In genomic region chr4:56636265-56636664, GRCm38 (mm10) we compare ENCODE assay signal across 20 mouse cellular contexts.
DNase-seq lines count a peak whose midpoint lies in the region; ATAC-seq lines count a peak whose summit lies in the region.
"Had no signal": no experiment of that assay in that cellular context is flagged by ENCODE, and none has a peak within 500 bp of the region (broad histone marks: within the 10 kb centered on the region; RNA-seq: fewer than 3 reads in every experiment).

No protein-coding gene starts in this region.

- WGBS in kidney, embryonic 15.5 days, result 65% methylated on average over 1 of the region's 1 CpGs

- H3K9ac ChIP-seq in kidney, embryonic 15.5 days, result no peak overlapping the region
- H3K9ac ChIP-seq: embryonic facial prominence, embryonic 13.5 days; embryonic facial prominence, embryonic 15.5 days; forebrain, embryonic 12.5 days had no signal

- H3K27ac ChIP-seq in kidney, embryonic 15.5 days, result no peak overlapping the region
- H3K27ac ChIP-seq: embryonic facial prominence, embryonic 13.5 days; embryonic facial prominence, embryonic 15.5 days; forebrain, embryonic 10.5 days; forebrain, embryonic 12.5 days had no signal

- H3K27me3 ChIP-seq in kidney, embryonic 15.5 days, result no peaks in the 10 kb centered on the region
- H3K27me3 ChIP-seq: embryonic facial prominence, embryonic 13.5 days; embryonic facial prominence, embryonic 15.5 days; forebrain, embryonic 12.5 days had no signal

- H3K4me2 ChIP-seq in kidney, embryonic 15.5 days, result no peak overlapping the region
- H3K4me2 ChIP-seq: embryonic facial prominence, embryonic 13.5 days; embryonic facial prominence, embryonic 15.5 days; forebrain, embryonic 12.5 days had no signal

- peaks cover 14% of the 10 kb centered on the region for H3K4me1 ChIP-seq in kidney, embryonic 15.5 days

- DNase-seq in embryo, embryonic 10 days (ENCODE audit: low spot score), result peak; percentile 12
- DNase-seq in embryo, embryonic 10.5 days (ENCODE audit: low spot score), result no peak
- no peak for DNase-seq in kidney, postnatal 25 days
- DNase-seq: adrenal gland, adult 2 months; adrenal gland, postnatal 10 days; adrenal gland, postnatal 25 days; cerebellum, adult 11 months; cerebellum, adult 18-20 months; cerebellum, adult 8-10 months; cerebellum, adult 9-11 months; cerebellum, postnatal 25 days; embryo, embryonic 11 days had no signal

- H3K9me3 ChIP-seq in kidney, embryonic 15.5 days (replicated peaks), result no peaks in the 10 kb centered on the region
- H3K9me3 ChIP-seq: embryonic facial prominence, embryonic 13.5 days; embryonic facial prominence, embryonic 15.5 days; forebrain, embryonic 10.5 days; forebrain, embryonic 12.5 days had no signal

- H3K36me3 ChIP-seq in kidney, embryonic 15.5 days, result no peaks in the 10 kb centered on the region
- H3K36me3 ChIP-seq: embryonic facial prominence, embryonic 13.5 days; embryonic facial prominence, embryonic 15.5 days; forebrain, embryonic 10.5 days; forebrain, embryonic 12.5 days had no signal

- 0 out of 2 replicates have a peak, but pooled peaks have one; percentile 53 for ATAC-seq in kidney, embryonic 15.5 days (replicated peaks; ENCODE audit: low FRiP score)
- ATAC-seq: forebrain, embryonic 14.5 days; forebrain, embryonic 16.5 days had no signal

- no peak overlapping the region for H3K4me3 ChIP-seq in kidney, embryonic 15.5 days (replicated peaks)
- H3K4me3 ChIP-seq: embryonic facial prominence, embryonic 13.5 days; embryonic facial prominence, embryonic 15.5 days; erythroblast, embryonic 14.5 days; forebrain, embryonic 10.5 days; forebrain, embryonic 12.5 days had no signal
